Mouse (Mus musculus): ENCODE measurements at regions not wholly inside any gene's neighbourhood (a gene's known extent, or its start where the extent isn't known, plus 50 kb on each side); places are given as distances from the start of the nearest gene placed in this dataset.

DNA sequence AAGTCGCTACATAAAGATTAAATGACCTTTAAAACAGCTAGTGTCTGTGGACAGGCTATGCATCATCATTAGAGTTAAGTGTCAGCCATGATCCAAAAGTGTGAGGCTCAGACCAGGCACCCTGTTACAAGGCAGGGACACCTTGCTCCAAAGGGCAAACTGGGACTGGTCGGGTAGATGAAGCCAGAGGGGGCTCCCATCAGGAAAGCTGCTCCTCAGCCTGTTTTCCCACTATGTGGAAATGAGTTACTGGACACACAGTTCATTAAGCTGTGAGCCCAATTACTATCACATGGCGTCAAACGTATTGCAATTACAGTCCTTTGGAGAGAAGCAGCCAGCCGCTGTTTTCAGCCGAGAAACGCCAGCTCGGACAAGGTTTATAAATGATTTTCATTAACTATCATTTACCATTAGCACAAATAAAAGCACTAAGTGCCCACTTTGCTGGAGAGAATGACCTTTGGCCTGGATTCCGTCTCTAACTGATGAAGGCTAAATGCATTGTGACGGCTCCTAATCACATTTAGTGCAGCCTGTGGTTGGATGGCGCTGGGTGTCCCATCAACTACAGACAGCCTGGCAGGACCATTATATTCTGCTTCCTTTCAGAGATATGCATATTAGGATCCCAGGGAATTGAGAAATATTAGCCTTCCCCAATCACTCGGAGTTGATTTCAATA lies 203.5 kb upstream of the Azi2 start:
- no peak overlapping the region for H3K4me3 ChIP-seq (replicated peaks; ENCODE audit: low read length)
- no peaks in the 10 kb centered on the region for H3K27me3 ChIP-seq (ENCODE audit: insufficient read depth, low read length)
- TF ChIP-seq CTCF (conservative IDR thresholded peaks at IDR 0.05; ENCODE audit: low read length) (no peak), POU5F1 (IDR thresholded peaks at IDR 0.05; ENCODE audit: borderline replicate concordance, low read length) (no peak), NANOG (IDR thresholded peaks at IDR 0.05; ENCODE audit: borderline replicate concordance, low read length) (no peak)
- H3K9me3 ChIP-seq (ENCODE audit: low read length): peaks cover 3% of the 10 kb centered on the region; the same call in 1 of the 2 replicates
- H3K36me3 ChIP-seq (ENCODE audit: insufficient read depth, low read length): no peaks in the 10 kb centered on the region
- H3K4me1 ChIP-seq (replicated peaks; ENCODE audit: low read depth, low read length): no peaks in the 10 kb centered on the region

GRCm38 (mm10) chr9:117833586-117833985 lies 203.9 kb upstream of the Rbms3 start:
- no peaks in the 10 kb centered on the region for H3K4me1 ChIP-seq (replicated peaks; ENCODE audit: low read depth, low read length)
- H3K27me3 ChIP-seq (ENCODE audit: insufficient read depth, low read length): no peaks in the 10 kb centered on the region
- H3K36me3 ChIP-seq (ENCODE audit: insufficient read depth, low read length): no peaks in the 10 kb centered on the region
- no peak overlapping the region for H3K4me3 ChIP-seq (replicated peaks; ENCODE audit: low read length)
- TF ChIP-seq NANOG (IDR thresholded peaks at IDR 0.05; ENCODE audit: borderline replicate concordance, low read length) (no peak), POU5F1 (IDR thresholded peaks at IDR 0.05; ENCODE audit: borderline replicate concordance, low read length) (no peak), CTCF (conservative IDR thresholded peaks at IDR 0.05; ENCODE audit: low read length) (no peak)
- peaks cover 3% of the 10 kb centered on the region; the same call in 1 of the 2 replicates for H3K9me3 ChIP-seq (ENCODE audit: low read length)

DNA sequence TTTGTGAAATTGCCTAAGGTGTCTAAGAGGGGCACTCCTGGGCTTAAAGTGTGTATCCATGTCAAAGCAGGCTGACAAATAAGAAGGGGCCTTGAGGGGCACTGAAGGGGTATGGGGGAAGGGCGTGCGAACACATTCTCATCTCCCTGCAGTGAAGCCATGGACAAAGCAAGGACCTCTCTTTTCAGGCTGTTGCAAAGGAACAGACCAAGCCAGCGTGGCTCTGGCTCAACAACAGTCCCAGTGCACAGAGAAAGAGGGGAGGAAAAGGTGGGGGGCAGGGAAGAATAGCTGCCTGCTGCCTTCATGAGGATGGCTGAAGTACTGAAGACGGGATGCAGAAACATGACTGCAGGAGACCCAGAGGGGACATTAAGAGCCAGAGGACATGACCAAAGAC lies 184.9 kb upstream of the Rbms3 start:
- H3K36me3 ChIP-seq (ENCODE audit: insufficient read depth, low read length): no peaks in the 10 kb centered on the region
- TF ChIP-seq NANOG (IDR thresholded peaks at IDR 0.05; ENCODE audit: borderline replicate concordance, low read length) (no peak), CTCF (conservative IDR thresholded peaks at IDR 0.05; ENCODE audit: low read length) (no peak), POU5F1 (IDR thresholded peaks at IDR 0.05; ENCODE audit: borderline replicate concordance, low read length) (no peak)
- no peaks in the 10 kb centered on the region for H3K9me3 ChIP-seq (ENCODE audit: low read length)
- 0 out of 2 replicates have a peak, but pooled peaks cover 4% of the 10 kb centered on the region for H3K4me1 ChIP-seq (replicated peaks; ENCODE audit: low read depth, low read length)
- no peak overlapping the region for H3K4me3 ChIP-seq (replicated peaks; ENCODE audit: low read length)
- H3K27me3 ChIP-seq (ENCODE audit: insufficient read depth, low read length): 0 out of 2 replicates have a peak, but pooled peaks cover 5% of the 10 kb centered on the region

DNA sequence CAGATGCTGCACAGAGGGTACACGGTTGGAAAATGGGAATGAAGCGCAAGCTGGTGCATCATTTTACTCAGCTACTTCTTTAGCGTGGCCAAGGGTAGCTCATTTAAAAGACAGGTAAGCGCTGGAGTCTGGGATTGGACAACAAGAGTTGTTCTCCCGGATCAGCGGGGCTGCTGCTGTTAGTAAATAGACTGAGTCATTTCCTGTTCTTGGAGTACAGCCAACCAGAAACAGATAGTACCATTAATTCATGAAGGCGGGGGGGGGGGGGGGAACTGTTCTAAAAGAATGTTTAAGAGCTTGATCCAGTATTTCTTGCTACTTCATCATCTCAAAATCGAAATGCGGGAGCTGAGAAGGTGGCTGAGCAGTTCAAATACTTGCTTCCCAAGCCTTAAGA lies 183.5 kb upstream of the Rbms3 start:
- Histone ChIP-seq H3K9me3 (ENCODE audit: low read length) (no peaks in the 10 kb centered on the region), H3K4me3 (replicated peaks; ENCODE audit: low read length) (no peak overlapping the region), H3K36me3 (ENCODE audit: insufficient read depth, low read length) (no peaks in the 10 kb centered on the region), H3K4me1 (replicated peaks; ENCODE audit: low read depth, low read length) (0 out of 2 replicates have a peak, but pooled peaks cover 4% of the 10 kb centered on the region), H3K27me3 (ENCODE audit: insufficient read depth, low read length) (0 out of 2 replicates have a peak, but pooled peaks cover 5% of the 10 kb centered on the region)
- TF ChIP-seq NANOG (IDR thresholded peaks at IDR 0.05; ENCODE audit: borderline replicate concordance, low read length) (no peak), POU5F1 (IDR thresholded peaks at IDR 0.05; ENCODE audit: borderline replicate concordance, low read length) (no peak), CTCF (conservative IDR thresholded peaks at IDR 0.05; ENCODE audit: low read length) (no peak)

DNA sequence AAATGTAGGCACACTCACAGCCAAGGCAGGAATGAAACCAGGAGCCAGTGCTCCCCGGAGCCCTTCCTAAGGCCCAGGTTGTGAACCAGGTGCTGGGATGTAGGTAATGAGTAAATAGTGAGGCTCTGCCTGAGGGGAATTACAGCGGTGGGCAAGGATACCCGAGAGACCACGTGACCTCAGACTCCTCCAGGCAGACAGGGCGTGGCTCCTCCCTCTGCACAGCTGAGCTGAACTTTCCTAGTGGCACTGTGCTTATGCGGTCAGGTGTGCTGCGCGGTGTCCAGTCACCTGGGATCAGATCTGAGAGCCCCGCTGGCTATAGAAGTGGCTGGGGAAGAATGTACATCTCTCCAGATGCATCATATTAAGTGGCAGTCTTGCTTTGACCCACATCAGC lies 176.1 kb upstream of the Rbms3 start:
- H3K9me3 ChIP-seq (ENCODE audit: low read length): no peaks in the 10 kb centered on the region
- no peaks in the 10 kb centered on the region for H3K36me3 ChIP-seq (ENCODE audit: insufficient read depth, low read length)
- H3K4me3 ChIP-seq (replicated peaks; ENCODE audit: low read length): no peak overlapping the region
- no peaks in the 10 kb centered on the region for H3K4me1 ChIP-seq (replicated peaks; ENCODE audit: low read depth, low read length)
- no peaks in the 10 kb centered on the region for H3K27me3 ChIP-seq (ENCODE audit: insufficient read depth, low read length)
- TF ChIP-seq POU5F1 (IDR thresholded peaks at IDR 0.05; ENCODE audit: borderline replicate concordance, low read length): no peak
- no peak for TF ChIP-seq CTCF (conservative IDR thresholded peaks at IDR 0.05; ENCODE audit: low read length)
- no peak for TF ChIP-seq NANOG (IDR thresholded peaks at IDR 0.05; ENCODE audit: borderline replicate concordance, low read length)

DNA sequence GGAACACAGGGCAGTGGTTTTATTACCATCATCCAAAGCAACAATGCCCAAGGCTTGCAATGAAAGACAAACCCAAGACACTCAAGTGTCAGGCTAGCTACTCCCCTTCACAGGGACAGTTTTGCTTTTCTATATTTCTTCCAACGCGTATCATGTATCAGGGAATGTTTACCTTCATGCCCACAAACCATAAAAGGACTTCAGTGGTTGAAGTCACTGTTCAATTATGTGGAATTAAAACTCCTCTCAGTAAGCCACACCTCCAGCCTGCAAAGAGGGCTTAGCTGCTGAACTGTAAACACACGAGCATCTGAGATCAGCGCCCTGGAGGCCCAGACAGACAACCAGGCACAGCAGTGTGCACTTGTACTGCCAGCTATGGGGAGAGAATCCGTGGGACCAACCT lies 154.5 kb upstream of the Rbms3 start:
- Histone ChIP-seq H3K36me3 (ENCODE audit: insufficient read depth, low read length) (no peaks in the 10 kb centered on the region), H3K4me3 (replicated peaks; ENCODE audit: low read length) (no peak overlapping the region), H3K27me3 (ENCODE audit: insufficient read depth, low read length) (no peaks in the 10 kb centered on the region), H3K4me1 (replicated peaks; ENCODE audit: low read depth, low read length) (no peaks in the 10 kb centered on the region), H3K9me3 (ENCODE audit: low read length) (no peaks in the 10 kb centered on the region)
- no peak for TF ChIP-seq CTCF (conservative IDR thresholded peaks at IDR 0.05; ENCODE audit: low read length)
- no peak for TF ChIP-seq NANOG (IDR thresholded peaks at IDR 0.05; ENCODE audit: borderline replicate concordance, low read length)
- no peak for TF ChIP-seq POU5F1 (IDR thresholded peaks at IDR 0.05; ENCODE audit: borderline replicate concordance, low read length)

DNA sequence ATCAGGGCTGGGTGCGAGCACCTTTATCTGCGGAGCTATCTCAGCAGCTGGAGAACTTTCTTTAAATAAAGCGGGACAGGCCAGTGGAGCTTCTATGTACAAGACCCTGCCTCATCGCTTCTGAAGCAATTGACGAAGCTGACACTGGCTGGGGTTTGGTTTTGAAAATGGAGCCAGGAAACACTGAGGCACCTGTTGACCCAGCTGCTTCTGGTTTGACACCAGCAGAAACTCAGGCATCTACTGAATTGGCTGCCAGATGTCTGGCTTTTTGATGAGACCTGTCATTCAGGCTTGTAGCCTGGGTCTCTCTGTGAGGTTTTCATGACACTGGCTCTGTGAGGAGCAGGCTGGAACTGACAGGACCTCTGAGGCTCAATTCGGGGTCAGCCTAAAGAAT lies 124.9 kb upstream of the Rbms3 start:
- H3K4me1 ChIP-seq (replicated peaks; ENCODE audit: low read depth, low read length): no peaks in the 10 kb centered on the region
- no peaks in the 10 kb centered on the region for H3K27me3 ChIP-seq (ENCODE audit: insufficient read depth, low read length)
- no peak for TF ChIP-seq POU5F1 (IDR thresholded peaks at IDR 0.05; ENCODE audit: borderline replicate concordance, low read length)
- no peak for TF ChIP-seq NANOG (IDR thresholded peaks at IDR 0.05; ENCODE audit: borderline replicate concordance, low read length)
- no peak for TF ChIP-seq CTCF (conservative IDR thresholded peaks at IDR 0.05; ENCODE audit: low read length)
- H3K9me3 ChIP-seq (ENCODE audit: low read length): peaks cover 22% of the 10 kb centered on the region
- H3K4me3 ChIP-seq (replicated peaks; ENCODE audit: low read length): no peak overlapping the region
- H3K36me3 ChIP-seq (ENCODE audit: insufficient read depth, low read length): no peaks in the 10 kb centered on the region

DNA sequence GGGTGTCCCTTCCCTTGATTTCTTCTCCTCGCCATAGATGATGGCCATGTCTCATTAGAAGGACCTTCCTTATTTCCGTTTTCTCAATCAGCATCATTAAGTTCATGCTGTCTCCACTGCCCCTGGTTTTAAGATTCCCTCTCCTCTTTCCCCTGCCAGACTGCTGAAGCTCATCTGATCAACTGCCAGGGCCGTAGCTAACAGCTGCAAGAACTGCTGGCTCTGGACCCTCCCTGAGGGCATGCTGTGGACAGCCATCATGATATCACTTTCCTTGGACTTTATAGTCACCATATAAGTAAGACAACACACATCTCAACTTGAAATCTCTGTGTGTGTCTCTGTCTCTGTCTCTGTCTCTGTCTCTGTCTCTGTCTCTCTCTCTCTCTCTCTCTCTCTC lies 123.8 kb upstream of the Rbms3 start:
- no peak overlapping the region for H3K4me3 ChIP-seq (replicated peaks; ENCODE audit: low read length)
- no peaks in the 10 kb centered on the region for H3K4me1 ChIP-seq (replicated peaks; ENCODE audit: low read depth, low read length)
- no peak for TF ChIP-seq CTCF (conservative IDR thresholded peaks at IDR 0.05; ENCODE audit: low read length)
- no peak for TF ChIP-seq POU5F1 (IDR thresholded peaks at IDR 0.05; ENCODE audit: borderline replicate concordance, low read length)
- no peak for TF ChIP-seq NANOG (IDR thresholded peaks at IDR 0.05; ENCODE audit: borderline replicate concordance, low read length)
- no peaks in the 10 kb centered on the region for H3K36me3 ChIP-seq (ENCODE audit: insufficient read depth, low read length)
- H3K9me3 ChIP-seq (ENCODE audit: low read length): peaks cover 22% of the 10 kb centered on the region
- H3K27me3 ChIP-seq (ENCODE audit: insufficient read depth, low read length): no peaks in the 10 kb centered on the region

- no peaks in the 10 kb centered on the region for H3K4me1 ChIP-seq (replicated peaks; ENCODE audit: low read depth, low read length)
- TF ChIP-seq POU5F1 (IDR thresholded peaks at IDR 0.05; ENCODE audit: borderline replicate concordance, low read length) (no peak), CTCF (conservative IDR thresholded peaks at IDR 0.05; ENCODE audit: low read length) (no peak), NANOG (IDR thresholded peaks at IDR 0.05; ENCODE audit: borderline replicate concordance, low read length) (no peak)
- no peaks in the 10 kb centered on the region for H3K27me3 ChIP-seq (ENCODE audit: insufficient read depth, low read length)
Measured at GRCm38 (mm10) chr9:117744906-117745305, 115.2 kb upstream of the Rbms3 start.

More at GRCm38 (mm10) chr9:117744906-117745305, 115.2 kb upstream of the Rbms3 start:
- Histone ChIP-seq H3K36me3 (ENCODE audit: insufficient read depth, low read length) (no peaks in the 10 kb centered on the region), H3K9me3 (ENCODE audit: low read length) (no peaks in the 10 kb centered on the region), H3K4me3 (replicated peaks; ENCODE audit: low read length) (no peak overlapping the region)

Measured in E14TG2a.4 (cell line).